Mouse (Mus musculus) lung, embryonic 15.5 days (tissue): Measurements from ENCODE around the gene Itprid2. TPM values are rescaled to one million over a fixed set of nuclear protein-coding genes. Genes with fewer than 3 reads are reported as not detected.

ENCODE experiments used
- polyA plus RNA-seq: library from polyadenylated mRNA; unstranded; fragments of >200 nt; fragmentation: Nextera tagmentation; extraction: Ambion mirVana; gene quantifications from 2 replicates; pipeline ENCODE4 v1.2.1, GENCODE M21; 2015

The Itprid2 gene
- polyA plus RNA-seq, 1 experiment from 2014 or later, result 9.7 TPM

Other genes with a start within 250 kb of the Itprid2 start
- gene Neurod1, start 178.6 kb upstream of the Itprid2 start, polyA plus RNA-seq, result not detected in 2 replicates
- gene Cerkl, start 178.6 kb upstream of the Itprid2 start, polyA plus RNA-seq, result 0.10 and 0.30 TPM in 2 replicates
- gene Ppp1r1c, start 72.4 kb downstream of the Itprid2 start, polyA plus RNA-seq, result 0.10 and 0.26 TPM in 2 replicates